Mouse (Mus musculus) bone marrow macrophage, adult 2 months (primary cell): ENCODE measurements at regions not wholly inside any gene's neighbourhood (a gene's known extent, or its start where the extent isn't known, plus 50 kb on each side); places are given as distances from the start of the nearest gene placed in this dataset.

Source experiments
- CTCF ChIP-seq: IDR thresholded peaks from 2 replicates; pipeline ENCODE4 v1.5.1; 2012; ENCODE audit warnings: low read depth, mild to moderate bottlenecking, low read length, moderate library complexity
- POLR2A ChIP-seq: IDR thresholded peaks from 2 replicates; pipeline ENCODE4 v1.6.1; 2012; ENCODE audit warnings: mild to moderate bottlenecking, low read depth, low read length, borderline replicate concordance

- TF ChIP-seq CTCF (no peak), POLR2A (no peak)
These were observed 343.0 kb upstream of the Fam19a5 start for GRCm38 (mm10) chr15:87201055-87201454.
